Mouse (Mus musculus) limb, embryonic 11.5 days (tissue): ENCODE results near the gene Dhodh. TPM values are rescaled to one million over a fixed set of nuclear protein-coding genes. Genes with fewer than 3 reads are reported as not detected.

Experiments used
- ATAC-seq: fragments of 200-750 bp; cut with Nextera tagmentation; 2 replicates; pipeline ENCODE4 v1.8.0; 2017; ENCODE audit warnings: low read depth; ENCODE audit not compliant: insufficient number of reproducible peaks, low FRiP score, low TSS enrichment
- DNase-seq: peaks from one replicate; pipeline ENCODE4 v3.0.0-alpha.2; 2015; ENCODE audit warnings: low spot score
- H3K27ac ChIP-seq: fragments of 300-500 bp; sonication (generic); replicated peaks from 2 replicates; pipeline ENCODE4 v1.5.1; 2014; ENCODE audit warnings: low read depth, mild to moderate bottlenecking, low read length
- H3K27me3 ChIP-seq: fragments of 300-500 bp; sonication (generic); 2 replicates; pipeline ENCODE4 v1.6.1; 2014; ENCODE audit warnings: mild to moderate bottlenecking, low read length, mixed read lengths; ENCODE audit not compliant: control insufficient read depth, insufficient read depth
- H3K36me3 ChIP-seq: fragments of 300-500 bp; sonication (generic); 2 replicates; pipeline ENCODE4 v1.6.1; 2014; ENCODE audit warnings: mild to moderate bottlenecking, low read length, moderate library complexity, mixed read lengths; ENCODE audit not compliant: control insufficient read depth, insufficient read depth
- H3K4me1 ChIP-seq: fragments of 300-500 bp; sonication (generic); 2 replicates; pipeline ENCODE4 v1.6.1; 2014; ENCODE audit warnings: low read length, mixed read lengths; ENCODE audit not compliant: control insufficient read depth, insufficient read depth
- H3K4me2 ChIP-seq: fragments of 300-500 bp; sonication (generic); 2 replicates; pipeline ENCODE4 v1.6.1; 2014; ENCODE audit warnings: low read depth, mild to moderate bottlenecking, moderate library complexity; ENCODE audit not compliant: severe bottlenecking
- H3K4me3 ChIP-seq: fragments of 300-500 bp; sonication (generic); 2 replicates; pipeline ENCODE4 v1.5.1; 2014; ENCODE audit warnings: low read depth, low read length
- H3K9ac ChIP-seq: fragments of 300-500 bp; sonication (generic); 2 replicates; pipeline ENCODE4 v1.6.1; 2014; ENCODE audit warnings: mild to moderate bottlenecking, low read length
- H3K9me3 ChIP-seq: fragments of 300-500 bp; sonication (generic); 2 replicates; pipeline ENCODE4 v1.6.1; 2016; ENCODE audit warnings: low read length; ENCODE audit not compliant: control insufficient read depth
- WGBS: fragments of 180-500 bp; shearing (Covaris S2); extraction: QIAGEN DNeasy Blood & Tissue Kit; methylation state at CpG from one replicate; pipeline ENCODE4 v1.1.7; 2014; 5-methylcytosine and 5-hydroxymethylcytosine counted together
- polyA plus RNA-seq: library from polyadenylated mRNA; unstranded; fragments of >200 nt; fragmentation: Nextera tagmentation; extraction: Ambion mirVana; gene quantifications from 2 replicates; pipeline ENCODE4 v1.2.1, GENCODE M21; 2014

Dhodh gene
- polyA plus RNA-seq, 1 experiment from 2014 or later = 49.4 TPM

DNA sequence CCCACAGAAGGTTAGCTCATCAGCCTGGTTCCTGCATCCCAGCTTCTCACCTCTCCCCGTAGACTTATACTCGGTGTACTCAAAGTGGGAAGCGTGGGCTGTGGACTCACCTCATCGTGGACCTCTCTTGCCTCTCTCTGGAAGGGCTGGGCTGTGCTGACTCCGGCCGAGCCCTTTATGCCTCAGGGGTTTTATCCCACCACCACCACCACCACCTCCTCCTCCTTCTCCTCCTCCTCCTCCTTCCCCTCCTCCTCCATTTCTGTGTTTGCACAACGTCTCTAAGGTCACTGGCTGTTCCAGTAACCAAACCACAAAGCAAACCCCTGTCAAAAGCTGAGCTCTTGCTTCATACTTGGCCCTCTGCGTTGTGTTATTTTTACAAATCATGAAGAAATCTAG lies 29.6 kb downstream of the Dhodh start, which contains the start of gene Hp:
TSS of gene Hp (minus strand) at position 273 of the 402 bp plus-strand sequence.
- WGBS = 77% methylated on average over 8 of the region's 8 CpGs
- H3K4me2 ChIP-seq = no peak within 1 kb of the TSS
- H3K27me3 ChIP-seq = no peaks in the 10 kb centered on the region
- no peaks in the 10 kb centered on the region for H3K4me1 ChIP-seq
- no peak for ATAC-seq
- no peaks in the 10 kb centered on the region for H3K36me3 ChIP-seq
- H3K9me3 ChIP-seq = no peaks in the 10 kb centered on the region; the same call in 1 of the 2 replicates
- DNase-seq = no peak
- H3K9ac ChIP-seq = no peak within 1 kb of the TSS
- H3K27ac ChIP-seq = no peak within 1 kb of the TSS
- H3K4me3 ChIP-seq = no peak within 1 kb of the TSS

DNA sequence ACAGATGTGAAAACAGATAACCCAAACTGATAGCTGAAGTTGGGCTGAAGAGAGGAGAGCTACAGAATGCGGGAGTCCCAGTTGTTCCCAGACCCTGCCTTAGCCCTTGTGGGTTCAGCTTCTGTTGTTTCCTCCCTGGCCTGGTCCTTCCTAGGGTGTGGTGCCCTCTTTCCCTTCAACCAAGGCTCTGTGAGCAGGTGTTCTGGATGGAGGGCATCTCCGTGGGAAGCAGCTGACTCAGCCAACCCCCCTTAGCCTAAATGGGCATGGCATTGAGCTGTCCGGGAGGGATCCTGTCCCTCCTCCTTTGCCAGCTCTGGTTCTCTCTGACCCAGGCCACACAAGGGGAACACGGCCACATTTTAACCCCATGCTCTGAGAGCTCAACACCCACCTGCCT lies 32.2 kb downstream of the Dhodh start:
- Histone ChIP-seq H3K4me2 (no peak overlapping the region), H3K9me3 (no peaks in the 10 kb centered on the region), H3K36me3 (no peaks in the 10 kb centered on the region), H3K27me3 (no peaks in the 10 kb centered on the region), H3K4me1 (no peaks in the 10 kb centered on the region), H3K9ac (no peak overlapping the region), H3K4me3 (no peak overlapping the region), H3K27ac (no peak overlapping the region)
- 78% methylated on average over 4 of the region's 4 CpGs for WGBS
- DNase-seq = no peak
- no peak for ATAC-seq

DNA sequence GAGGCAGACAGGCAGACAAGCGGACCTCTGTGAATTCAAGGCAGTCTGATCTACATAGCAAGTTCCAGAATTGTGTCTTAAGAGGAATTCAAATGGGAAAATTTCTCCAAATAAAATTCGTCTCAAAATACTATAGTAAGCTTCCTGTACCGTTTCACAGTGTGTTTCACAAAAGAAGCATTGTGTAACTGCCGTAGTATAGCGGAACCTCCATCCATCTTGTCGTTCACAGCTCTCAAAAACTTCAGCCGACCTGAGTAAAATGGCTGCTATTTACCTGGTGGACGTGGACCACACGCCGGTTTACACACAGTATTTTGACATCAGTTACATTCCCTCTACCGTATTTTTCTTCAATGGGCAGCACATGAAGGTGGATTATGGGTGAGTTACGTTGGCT lies 37.3 kb downstream of the Dhodh start:
- H3K9me3 ChIP-seq = no peaks in the 10 kb centered on the region
- ATAC-seq (no peak), DNase-seq (no peak)
- H3K27ac ChIP-seq = no peak overlapping the region
- no peaks in the 10 kb centered on the region for H3K36me3 ChIP-seq
- no peak overlapping the region for H3K4me2 ChIP-seq
- no peak overlapping the region for H3K4me3 ChIP-seq
- no peaks in the 10 kb centered on the region for H3K4me1 ChIP-seq
- H3K27me3 ChIP-seq = no peaks in the 10 kb centered on the region
- no peak overlapping the region for H3K9ac ChIP-seq
- WGBS = 91% methylated on average over 12 of the region's 12 CpGs

- H3K4me3 ChIP-seq = peak within 1 kb of the TSS; percentile 77
- peak within 1 kb of the TSS; percentile 74 for H3K4me2 ChIP-seq
- peak; percentile 97 for DNase-seq
- ATAC-seq = peak; percentile 99
- peaks cover 7% of the 10 kb centered on the region for H3K36me3 ChIP-seq
- WGBS = under 1% methylated on average over 52 of the region's 52 CpGs
- H3K27ac ChIP-seq = peak within 1 kb of the TSS; percentile 78; the same call in 1 of the 2 replicates
- H3K9me3 ChIP-seq = no peaks in the 10 kb centered on the region
- peaks cover 3% of the 10 kb centered on the region; the same call in 1 of the 2 replicates for H3K4me1 ChIP-seq
- H3K9ac ChIP-seq = peak within 1 kb of the TSS; percentile 96
- no peaks in the 10 kb centered on the region for H3K27me3 ChIP-seq
Measured at GRCm38 (mm10) chr8:109565498-109566333, 42.8 kb downstream of the Dhodh start, which contains the start of the genes Dhx38 and Txnl4b. TSS of gene Dhx38 (minus strand) at chr8:109565861. TSS of gene Txnl4b (plus strand) at chr8:109565892.

DNA sequence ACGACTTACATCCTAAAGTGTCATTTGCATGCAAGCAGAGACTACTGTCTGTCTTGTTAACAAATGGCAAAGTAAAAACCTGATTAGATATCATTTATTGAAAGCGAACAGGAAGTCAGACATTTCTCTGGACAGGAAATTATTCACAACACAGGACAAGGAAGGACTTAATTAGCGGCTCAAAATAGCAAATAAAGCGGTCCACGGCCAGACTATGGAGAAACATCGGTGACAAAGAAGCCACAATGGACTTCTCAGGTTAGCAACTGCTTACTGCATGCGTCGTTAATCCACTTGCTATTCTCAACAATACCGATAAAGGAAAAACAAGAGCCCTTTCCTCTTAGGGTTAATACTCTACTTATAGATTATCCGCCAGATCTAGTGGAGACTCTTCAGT lies 43.7 kb downstream of the Dhodh start:
- peak overlapping the region; percentile 74 for H3K4me2 ChIP-seq
- no peak overlapping the region for H3K27ac ChIP-seq
- peaks cover 15% of the 10 kb centered on the region for H3K36me3 ChIP-seq
- peak overlapping the region; percentile 96 for H3K9ac ChIP-seq
- no peaks in the 10 kb centered on the region for H3K9me3 ChIP-seq
- ATAC-seq = no peak
- 4% methylated on average over 10 of the region's 10 CpGs for whole genome bisulfite sequencing
- H3K4me1 ChIP-seq = peaks cover 3% of the 10 kb centered on the region; the same call in 1 of the 2 replicates
- H3K27me3 ChIP-seq = no peaks in the 10 kb centered on the region
- no peak for DNase-seq
- H3K4me3 ChIP-seq = peak overlapping the region; percentile 77

- H3K27ac ChIP-seq = no peak overlapping the region
- H3K36me3 ChIP-seq = peaks cover 22% of the 10 kb centered on the region
- H3K4me1 ChIP-seq = peaks cover 3% of the 10 kb centered on the region; the same call in 1 of the 2 replicates
- no peaks in the 10 kb centered on the region for H3K27me3 ChIP-seq
- no peak overlapping the region; the same call in 1 of the 2 replicates for H3K4me2 ChIP-seq
- no peaks in the 10 kb centered on the region for H3K9me3 ChIP-seq
- DNase-seq (no peak), ATAC-seq (no peak)
- no peak overlapping the region for H3K9ac ChIP-seq
- H3K4me3 ChIP-seq = no peak overlapping the region
- 84% methylated on average over 2 of the region's 2 CpGs for WGBS
Measured at GRCm38 (mm10) chr8:109563881-109564280, 44.6 kb downstream of the Dhodh start.

- Histone ChIP-seq H3K27me3 (no peaks in the 10 kb centered on the region), H3K36me3 (peaks cover 56% of the 10 kb centered on the region), H3K9ac (no peak overlapping the region), H3K27ac (no peak overlapping the region), H3K4me1 (no peaks in the 10 kb centered on the region), H3K9me3 (no peaks in the 10 kb centered on the region), H3K4me3 (no peak overlapping the region), H3K4me2 (no peak overlapping the region)
- ATAC-seq (no peak), DNase-seq (peak; percentile 55)
- WGBS = 42% methylated on average over 3 of the region's 3 CpGs
Measured at GRCm38 (mm10) chr8:109551663-109552062, 56.8 kb downstream of the Dhodh start.

DNA sequence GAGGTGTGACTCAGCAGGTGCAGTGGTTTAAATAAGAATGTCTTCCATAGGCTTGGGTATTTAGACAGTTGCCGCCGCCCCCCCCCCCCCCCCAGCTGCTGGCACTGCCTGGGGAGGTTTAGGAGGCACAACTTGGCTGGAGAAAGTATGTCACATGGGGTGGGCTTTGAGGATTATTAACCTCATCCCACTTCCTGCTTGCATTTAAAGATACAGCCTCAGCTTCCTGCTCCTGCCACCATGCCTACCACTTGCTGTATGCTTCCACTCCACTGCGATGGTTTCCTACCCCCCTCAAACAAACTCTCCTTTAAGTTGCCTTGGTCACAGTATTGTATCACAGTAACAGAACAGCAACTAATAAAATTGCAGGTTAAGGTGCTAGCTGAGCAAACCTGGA lies 64.4 kb downstream of the Dhodh start:
- no peaks in the 10 kb centered on the region for H3K9me3 ChIP-seq
- H3K9ac ChIP-seq = no peak overlapping the region
- ATAC-seq (no peak), DNase-seq (no peak)
- no peak overlapping the region for H3K27ac ChIP-seq
- H3K27me3 ChIP-seq = no peaks in the 10 kb centered on the region
- no peak overlapping the region for H3K4me2 ChIP-seq
- no peak overlapping the region for H3K4me3 ChIP-seq
- 69% methylated on average over 1 of the region's 3 CpGs for WGBS
- H3K36me3 ChIP-seq = peaks cover 18% of the 10 kb centered on the region
- H3K4me1 ChIP-seq = no peaks in the 10 kb centered on the region
